Mouse (Mus musculus) liver, adult (tissue): ENCODE measurements at regions not wholly inside any gene's neighbourhood (a gene's known extent, or its start where the extent isn't known, plus 50 kb on each side); places are given as distances from the start of the nearest gene placed in this dataset.

ENCODE experiments used
- GATA4 ChIP-seq: IDR thresholded peaks from 2 replicates; pipeline ENCODE4 v1.6.1; 2014; ENCODE audit warnings: mild to moderate bottlenecking, low read length; ENCODE audit not compliant: insufficient replicate concordance

DNA sequence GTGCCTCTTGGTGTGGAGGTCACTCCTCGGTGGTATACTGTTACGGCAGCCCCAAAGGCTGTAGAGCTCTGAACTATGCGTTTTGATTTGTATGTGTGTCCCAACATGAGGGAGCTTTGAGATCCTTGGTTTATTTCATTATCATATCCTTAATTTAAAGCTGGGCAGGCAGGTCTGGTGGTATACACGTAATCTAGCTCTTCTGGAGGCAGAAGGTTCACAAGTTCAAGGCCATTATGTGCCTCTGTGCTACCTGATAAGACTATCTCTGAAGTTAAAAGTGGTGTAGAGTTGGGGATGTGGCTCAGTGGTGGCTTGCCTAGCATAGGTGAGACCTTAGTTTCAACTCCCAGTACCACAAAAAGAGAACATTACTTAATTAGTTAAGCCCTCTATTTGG lies 199.1 kb upstream of the Hmga2 start:
- TF ChIP-seq GATA4, result no peak

DNA sequence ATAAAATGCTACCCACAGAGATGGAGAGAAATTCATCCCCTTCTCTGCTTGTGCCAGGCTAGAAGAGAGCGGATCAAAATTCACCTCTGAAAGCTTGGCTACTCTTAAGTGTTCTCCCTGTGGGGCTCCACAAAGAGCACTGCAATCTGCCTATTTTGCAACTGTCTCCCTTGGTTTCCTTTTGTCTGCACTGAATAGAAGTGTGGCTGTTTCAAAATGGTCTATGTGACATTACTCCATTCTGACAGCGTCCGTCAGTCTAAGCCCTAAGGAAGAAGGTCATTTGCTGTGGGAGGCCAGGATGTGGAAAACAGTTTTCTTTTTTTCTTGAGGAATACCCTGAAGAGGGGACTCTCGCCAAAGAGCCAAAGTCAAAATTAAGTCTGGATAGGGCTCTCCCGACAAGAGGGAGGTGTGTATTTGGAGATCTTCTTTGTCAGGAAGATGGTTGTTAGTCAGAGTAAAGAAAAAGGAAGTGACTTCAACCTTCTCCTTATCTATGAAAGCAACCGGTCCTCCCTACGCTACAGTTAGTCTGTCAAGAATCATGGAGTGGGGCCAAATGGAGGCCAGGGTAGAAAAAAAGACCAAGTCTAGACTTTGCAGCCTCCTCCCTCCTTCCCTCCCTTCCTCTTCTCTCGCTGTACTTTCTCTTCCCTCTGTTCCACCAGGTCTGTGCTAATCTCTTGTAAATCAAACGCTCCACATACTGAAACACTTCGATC lies 198.2 kb upstream of the Hmga2 start:
- no peak for TF ChIP-seq GATA4

DNA sequence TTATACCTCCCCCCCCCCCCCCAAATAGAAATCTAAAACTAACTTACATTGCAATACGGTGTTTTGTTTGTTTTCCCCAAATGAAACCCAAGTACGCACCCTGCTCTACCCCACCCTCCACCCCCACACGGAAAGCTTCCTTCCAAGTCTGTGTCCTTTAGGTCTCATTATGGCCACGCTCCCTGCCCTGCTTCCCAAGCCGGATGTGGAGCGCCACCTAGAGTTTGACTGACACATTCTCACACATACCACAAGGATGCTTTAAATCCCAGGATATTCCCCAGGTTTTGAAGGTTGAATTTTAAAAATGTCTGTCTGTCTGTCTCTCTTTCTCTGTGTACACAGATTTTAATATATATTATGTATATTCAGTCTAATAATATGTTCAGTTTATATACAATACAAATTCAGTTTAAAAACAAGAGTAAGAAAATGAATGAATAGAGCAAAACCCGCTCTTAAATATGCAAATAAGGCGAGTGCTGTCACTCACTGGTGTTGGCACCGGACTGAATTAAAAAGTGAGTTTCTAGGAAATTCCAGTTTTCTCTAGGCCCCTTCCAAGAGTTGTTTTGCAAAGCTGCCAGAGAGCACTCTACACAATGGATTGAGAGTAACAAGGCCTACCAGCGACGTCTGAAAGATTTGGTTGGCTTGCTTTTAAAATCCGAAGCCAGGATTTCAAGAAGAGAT lies 190.9 kb upstream of the Hmga2 start:
- no peak for TF ChIP-seq GATA4

DNA sequence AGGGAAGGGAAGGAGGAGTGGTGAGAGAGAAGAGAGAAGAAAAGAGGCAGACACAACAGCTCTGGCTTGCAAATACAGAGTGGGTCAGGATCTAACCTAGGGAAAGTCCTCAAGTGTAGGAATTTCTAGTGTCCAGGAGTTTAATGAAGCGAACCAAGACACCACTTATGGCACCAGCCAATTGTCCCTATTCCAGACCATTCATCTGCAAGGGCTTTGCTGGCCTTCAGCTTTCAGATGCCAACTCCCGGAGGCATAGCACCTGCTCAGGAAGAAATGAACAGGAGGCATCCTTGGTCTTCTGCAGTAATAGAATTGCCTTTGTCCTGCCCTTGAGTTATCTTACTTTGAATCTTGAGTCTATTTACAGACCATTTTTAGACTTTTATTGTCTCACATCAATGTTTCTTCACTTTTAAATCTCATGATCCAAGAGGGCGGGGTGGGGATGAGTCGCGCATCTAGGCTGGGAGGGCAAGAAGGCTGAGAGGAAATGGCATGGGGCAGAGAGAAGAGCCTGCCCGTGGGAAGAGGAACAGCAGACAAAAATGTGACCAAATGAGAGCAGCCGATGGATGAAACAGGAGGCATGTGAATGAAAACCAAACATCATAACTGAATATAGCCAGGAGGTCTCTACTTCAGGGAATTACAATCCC lies 190.1 kb upstream of the Hmga2 start:
- TF ChIP-seq GATA4, result no peak

DNA sequence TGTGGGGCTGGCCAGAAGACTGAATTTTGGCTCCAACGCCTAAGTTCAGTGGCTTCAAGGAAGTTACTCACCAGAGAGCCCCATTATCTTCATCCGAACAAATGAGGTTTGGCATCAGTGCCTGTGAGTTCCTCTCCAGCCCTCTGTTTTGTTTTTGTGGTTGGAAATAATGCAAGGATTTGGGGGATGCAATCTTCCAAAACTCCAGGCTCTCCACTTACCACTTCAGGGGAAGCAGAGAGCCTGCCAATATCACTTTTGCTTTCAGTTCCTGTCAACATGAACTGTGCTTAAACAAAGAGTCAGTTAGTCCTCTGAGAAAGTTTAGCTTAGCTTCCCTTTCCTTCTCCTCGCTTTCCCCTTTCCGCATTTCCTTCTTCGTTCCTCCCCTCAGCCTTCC lies 189.4 kb upstream of the Hmga2 start:
- TF ChIP-seq GATA4, result no peak; the same call in 1 of the 2 replicates

DNA sequence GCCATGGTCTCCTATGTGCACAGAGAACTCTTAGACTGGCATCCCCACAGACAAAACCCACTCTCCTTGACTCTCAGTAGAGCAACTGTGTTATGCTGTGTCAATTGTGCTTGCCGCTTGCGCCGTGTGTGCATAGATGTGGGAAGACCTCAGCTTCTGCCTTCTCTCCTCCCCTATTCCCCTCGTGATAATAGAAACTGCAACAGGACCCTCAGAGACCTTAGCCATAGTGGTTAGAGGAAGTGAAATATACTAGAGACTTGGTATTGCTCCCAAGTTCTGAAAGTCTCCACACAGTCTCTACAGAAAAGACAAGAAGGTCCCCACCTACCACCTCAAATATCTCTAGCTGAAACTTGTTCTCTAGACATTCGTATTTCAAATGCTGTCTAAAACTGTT lies 188.2 kb upstream of the Hmga2 start:
- TF ChIP-seq GATA4, result no peak

DNA sequence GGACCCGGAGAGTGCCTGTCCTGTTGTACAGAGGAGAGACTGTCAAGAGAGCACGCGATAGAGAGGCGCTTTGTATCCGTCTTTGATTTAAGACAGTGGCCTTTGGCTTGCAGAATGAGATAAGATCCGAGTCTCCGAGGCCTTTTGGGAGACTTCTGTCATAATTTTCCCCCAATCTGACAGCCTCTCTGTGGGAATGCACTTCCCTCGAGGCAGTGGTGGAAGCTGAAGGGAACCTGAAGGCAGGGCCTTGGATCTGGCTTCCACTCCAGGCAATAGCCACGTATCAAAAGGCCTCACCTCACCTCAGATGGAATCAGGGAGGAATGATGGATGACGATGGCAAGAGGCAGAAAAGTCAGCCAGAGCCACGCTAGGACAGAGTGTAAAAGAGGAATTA lies 187.1 kb upstream of the Hmga2 start:
- no peak for TF ChIP-seq GATA4

DNA sequence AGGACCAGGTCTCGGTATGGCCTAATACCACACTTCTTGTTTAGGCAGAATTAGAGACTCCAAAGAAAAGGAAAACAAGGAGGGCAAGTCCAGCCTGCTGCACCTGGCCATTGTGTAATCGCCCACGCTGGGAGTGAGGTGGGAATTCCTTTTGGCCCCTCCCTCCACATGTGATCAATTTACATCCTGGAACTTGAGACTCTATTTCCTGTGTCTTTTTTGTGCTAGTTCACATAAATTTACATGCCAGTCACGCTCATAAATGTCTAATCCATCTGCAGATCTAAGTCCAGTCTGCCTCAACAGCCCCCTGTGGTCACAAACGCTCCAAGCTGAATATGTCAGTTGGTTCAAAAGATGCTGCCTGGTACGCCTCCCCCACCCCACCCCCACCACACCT lies 184.2 kb upstream of the Hmga2 start:
- TF ChIP-seq GATA4, result no peak

DNA sequence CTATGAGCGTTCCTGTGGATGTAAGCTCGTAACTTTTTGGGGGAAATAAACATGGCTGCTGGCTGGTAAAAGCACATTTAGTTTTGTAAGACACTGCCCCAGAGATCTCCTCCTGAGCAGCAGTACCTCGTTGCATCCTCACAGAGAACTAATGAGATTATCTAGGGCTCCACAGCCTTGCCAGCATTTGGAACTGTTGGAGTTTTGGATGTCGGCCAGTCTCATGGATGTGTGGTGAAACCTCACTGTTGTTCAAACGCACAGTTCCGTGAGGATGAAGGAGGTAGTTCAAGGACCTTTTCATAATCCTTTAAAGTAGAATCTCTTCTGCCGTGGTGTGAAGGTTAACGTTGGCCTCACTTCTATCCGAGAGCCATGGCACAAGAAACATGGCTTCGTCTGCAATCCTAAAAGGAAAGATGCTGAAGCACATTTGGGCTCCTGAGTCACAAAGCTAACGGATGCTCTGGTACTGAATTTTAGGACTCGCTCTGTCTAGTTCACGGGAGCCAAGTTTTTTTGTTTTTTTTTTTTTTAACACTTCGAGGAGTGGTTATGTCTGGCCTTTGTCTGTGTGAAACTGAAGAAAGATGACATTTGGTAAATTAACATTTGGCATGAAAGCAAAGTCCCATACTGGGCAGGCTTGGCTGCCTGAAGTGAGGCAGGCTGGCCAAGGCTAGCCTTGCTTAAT lies 179.1 kb upstream of the Hmga2 start:
- no peak for TF ChIP-seq GATA4

DNA sequence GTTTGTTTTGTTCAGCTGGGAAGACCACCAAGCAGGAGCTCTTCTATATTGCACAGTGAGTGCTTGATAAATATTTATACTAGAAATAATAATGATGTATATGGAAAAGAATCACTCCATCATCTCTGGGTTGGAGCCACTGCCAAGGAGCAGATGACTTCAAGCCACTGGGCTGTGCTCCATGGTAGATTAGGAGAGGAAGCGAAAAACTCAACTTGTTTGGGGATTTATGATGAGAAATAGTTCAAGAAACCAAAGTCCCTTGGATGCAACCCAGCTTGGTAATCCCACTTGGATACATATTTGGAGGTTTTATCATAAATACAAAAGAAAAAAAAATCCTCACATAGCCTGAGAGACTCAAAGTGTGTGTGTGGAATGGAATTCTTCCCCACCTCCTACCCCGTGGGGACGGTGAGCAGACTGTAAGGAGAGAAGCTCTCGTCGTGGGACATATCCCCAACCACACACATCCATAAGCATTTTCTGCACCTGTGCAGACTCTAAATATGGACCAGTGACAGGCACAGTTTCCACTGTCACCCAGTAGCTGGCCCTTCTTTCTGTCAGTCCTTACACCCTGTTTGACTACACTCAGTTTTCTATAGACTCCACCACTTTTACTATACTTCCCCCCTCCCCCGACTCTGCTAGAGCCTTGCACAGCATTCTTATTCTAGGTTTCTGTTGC lies 176.4 kb upstream of the Hmga2 start:
- no peak for TF ChIP-seq GATA4

DNA sequence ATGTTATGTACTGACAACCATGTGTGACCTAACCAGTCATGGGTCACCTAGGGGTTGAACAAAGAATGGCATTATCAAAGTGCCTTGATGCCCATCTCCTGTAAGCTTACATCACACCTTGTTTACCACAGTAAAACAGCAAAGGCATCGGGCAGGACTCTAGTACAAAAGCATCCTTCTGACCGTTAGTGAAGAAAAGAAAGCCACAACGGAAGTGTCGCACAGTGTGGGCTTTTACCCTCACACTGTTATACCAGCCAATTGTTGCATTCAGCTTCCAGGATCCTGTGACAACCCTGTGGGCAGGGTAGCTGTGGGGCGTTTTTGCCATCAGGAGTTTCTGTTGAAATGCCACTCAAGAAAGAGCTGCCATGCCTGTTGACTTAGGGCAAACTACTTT lies 175.6 kb upstream of the Hmga2 start:
- no peak for TF ChIP-seq GATA4

DNA sequence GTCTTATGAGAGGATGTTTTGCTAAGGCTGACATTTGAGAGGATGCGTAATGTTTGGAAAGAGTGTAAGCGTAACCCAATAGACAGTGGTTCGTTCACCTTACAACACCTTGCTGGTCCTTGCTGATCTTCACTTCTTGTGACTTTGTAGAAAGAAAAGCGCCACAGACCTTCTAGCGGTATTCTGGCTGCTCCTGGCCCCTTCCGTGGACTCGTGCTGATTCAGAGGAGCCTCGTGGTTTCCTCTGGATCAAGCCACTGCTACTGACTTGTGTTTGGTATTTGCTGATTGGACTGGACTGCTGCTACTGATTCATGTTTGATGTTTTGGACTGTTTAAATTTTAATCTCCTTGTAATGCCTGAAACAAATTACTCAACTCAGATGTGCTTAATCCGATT lies 174.1 kb upstream of the Hmga2 start:
- TF ChIP-seq GATA4, result no peak

DNA sequence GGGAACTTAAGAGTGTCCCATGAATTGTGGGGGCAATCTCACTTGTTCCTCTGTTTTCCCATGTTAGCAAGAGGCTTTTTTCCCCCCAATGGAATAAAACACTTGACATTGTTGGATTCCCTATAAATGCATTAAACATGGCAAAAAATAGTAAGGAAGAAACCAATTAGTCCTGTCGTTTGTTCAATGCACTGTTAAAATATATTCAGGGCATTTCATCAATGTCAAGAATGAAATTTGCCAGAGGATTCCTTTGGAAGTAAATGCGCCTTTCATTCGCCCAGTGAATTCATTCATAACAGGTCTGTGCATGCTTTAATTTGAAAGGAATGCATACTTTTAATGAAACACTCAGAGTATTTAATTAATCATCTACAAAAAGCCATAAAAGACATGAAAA lies 172.5 kb upstream of the Hmga2 start:
- TF ChIP-seq GATA4, result no peak

DNA sequence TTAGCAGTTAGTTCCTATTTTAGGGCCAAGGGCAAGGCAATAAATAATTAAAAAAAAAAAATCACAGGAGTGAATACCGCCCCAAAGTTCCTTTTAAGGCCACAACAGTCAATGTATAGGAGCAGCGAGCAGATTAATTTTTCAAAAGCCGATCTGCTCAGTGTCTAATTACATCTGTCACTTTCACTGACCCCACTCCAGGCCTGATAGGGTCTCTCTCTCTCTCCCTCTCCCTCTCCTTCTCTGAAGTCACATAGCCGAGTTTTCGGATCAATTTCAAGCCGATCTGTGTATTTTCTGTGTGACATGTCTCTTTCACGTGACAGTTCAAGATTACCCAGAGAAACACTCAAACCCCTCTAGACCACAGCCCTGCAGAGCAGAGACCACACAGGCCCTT lies 171.8 kb upstream of the Hmga2 start:
- no peak for TF ChIP-seq GATA4

DNA sequence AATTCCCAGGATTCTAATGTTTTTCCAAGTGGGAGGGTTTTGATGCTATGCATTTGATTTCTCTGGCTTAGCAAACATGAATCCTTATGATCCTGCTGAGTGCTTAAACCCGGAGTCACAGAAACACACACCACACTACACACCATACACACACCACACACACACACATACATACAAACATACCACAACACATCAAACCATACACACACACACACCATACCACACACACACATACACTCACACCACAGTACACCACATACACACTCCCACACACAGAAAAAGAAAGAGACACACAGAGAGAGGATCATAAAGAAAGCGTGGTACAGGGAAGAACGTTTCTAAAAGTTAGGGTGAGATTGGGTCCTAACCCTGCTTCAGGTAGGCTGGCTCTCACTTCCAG lies 171.1 kb upstream of the Hmga2 start:
- no peak for TF ChIP-seq GATA4
